Mouse (Mus musculus): ENCODE data around the gene Coro6. TPM values are rescaled to one million over a fixed set of nuclear protein-coding genes. Genes with fewer than 3 reads are reported as not detected.

Gene Coro6
- polyA plus RNA-seq, 2 experiments from 2014 or later, result not detected

DNA sequence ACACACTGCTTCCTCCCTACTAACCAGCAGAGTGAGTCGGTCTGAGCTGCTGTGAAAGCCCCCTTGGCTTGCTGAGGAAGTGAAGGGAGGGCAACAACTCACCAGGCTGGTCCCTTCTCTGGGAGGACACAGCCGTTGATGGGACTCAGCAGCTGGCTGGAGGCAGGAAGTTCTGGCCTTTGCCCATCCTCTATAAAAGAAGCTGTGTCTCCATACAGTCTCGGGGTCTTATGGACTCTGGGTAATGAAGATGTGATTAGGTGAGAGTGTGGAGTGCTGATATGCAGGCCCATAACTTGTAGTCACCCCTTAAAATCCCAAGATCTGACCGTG, 32.1 kb downstream of the Coro6 start:
- ATAC-seq, result no peak

DNA sequence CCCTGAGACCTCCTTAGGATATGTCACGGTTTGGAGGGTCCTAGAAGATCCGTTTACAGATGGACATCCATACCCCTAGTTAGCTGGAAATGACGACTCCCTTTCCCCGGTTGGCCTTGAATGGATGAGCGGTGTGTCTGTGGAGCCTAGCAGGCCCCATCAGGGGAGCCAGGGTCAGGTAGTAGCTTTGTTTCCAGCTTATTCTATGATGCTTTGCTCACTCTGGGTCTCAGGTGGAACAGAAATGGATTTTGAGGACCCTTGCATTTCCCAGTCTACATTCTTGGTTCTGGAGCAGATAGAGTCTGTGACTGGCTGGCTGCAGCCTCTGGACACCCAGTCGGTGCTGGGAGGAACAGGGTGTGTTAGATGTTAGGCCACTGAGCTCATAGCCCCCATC, 32.6 kb downstream of the Coro6 start:
- no peak for ATAC-seq

DNA sequence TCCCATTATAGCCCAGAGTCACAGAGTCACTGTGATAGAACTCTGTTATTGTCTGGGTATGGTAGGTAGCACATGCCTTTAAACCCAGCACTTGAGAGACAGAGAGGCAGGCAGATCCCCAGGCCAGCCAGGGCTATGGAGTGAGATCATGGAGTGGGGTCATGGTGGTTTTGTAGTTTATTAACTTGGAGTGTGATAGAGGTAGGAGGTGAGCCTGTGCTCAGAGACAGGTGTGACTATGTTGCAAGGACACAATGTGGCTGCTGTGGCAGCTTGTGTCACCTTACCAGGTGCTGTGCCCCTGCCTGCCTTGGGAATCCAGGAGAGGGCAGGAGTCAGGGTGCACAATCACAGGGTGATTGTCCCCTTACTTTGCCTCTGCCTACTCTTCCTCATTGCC, 33.3 kb downstream of the Coro6 start:
- no peak for ATAC-seq

DNA sequence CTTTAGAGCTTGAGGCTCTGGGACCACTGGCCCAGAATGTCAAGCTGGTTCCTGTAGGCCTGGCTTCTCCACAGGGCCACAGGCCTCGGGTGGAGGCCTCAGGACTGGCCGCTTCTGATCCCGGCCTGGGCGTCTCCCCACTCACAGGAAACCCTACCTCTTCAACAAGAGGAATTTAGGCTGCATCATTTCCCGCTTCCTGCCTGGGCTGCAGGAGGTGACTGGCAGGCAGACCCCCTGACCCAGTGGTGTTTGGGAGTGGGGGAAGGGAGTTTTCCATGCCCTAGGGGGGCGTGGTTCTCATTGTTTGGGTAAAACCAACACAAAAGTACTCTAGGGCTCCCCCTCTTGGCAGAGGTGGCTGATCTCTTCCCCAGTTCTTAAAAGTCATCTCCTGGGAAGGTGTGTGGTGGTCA, 35.1 kb downstream of the Coro6 start:
- no peak for ATAC-seq

DNA sequence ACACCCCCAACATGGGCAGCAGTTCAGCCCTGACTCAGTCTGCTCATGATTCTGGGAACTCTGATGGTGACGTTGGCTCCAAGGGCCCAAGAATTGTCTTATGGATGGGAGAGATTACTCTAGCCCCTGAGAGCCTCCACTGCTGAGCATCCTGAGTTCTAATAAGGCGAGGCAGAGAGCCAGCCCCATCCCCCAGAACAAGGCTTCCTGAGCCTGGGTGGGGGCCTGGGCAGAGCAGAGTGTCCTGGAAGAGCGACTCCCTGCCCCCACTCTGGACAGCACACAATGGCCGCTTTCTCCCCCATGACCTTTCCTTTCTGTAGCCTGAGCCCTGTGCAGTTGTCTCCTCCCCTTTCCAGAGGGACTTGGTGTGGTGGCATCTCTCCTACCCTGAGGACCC, 35.6 kb downstream of the Coro6 start:
- ATAC-seq, result no peak

DNA sequence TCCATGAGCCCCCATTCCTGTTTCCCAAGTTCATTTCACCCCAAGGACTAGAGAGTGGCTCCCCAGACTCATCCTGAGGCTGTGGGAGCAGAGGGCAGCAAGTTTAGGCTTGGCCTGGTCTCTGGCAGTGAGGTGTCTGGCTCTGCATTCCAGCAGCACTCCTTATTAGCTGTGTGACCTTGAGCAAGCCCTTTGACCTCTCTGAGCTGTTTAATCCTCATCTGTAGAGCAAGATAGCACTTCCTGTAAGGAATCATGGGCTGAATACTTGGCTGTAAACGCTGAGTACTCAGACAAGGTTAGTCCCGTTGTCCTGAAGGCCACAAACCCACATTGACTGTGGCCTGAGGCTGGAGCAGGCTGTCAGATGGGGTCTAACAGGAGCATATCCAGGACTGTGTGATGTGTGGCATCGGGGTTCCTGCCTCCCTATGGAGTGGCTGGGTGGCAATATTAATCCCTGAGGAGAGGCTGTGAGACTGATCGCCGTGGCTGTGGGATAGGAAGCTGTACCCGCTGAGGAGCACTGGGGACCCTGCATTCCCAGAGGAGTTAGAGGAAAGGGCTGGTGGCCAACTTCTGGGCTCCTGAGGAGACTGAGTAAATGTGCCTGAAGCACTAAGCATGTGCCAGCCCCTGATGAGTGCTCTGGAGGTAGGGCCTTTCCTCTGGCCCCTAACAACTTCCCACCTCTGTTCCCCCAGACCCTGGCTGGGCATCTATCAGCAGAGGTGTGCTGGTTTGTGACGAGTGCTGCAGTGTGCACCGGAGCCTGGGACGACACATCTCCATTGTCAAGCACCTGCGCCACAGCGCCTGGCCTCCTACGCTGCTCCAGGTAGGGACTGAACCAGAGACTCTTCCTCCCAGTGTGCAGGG, 36.3 kb downstream of the Coro6 start:
- no peak for ATAC-seq

DNA sequence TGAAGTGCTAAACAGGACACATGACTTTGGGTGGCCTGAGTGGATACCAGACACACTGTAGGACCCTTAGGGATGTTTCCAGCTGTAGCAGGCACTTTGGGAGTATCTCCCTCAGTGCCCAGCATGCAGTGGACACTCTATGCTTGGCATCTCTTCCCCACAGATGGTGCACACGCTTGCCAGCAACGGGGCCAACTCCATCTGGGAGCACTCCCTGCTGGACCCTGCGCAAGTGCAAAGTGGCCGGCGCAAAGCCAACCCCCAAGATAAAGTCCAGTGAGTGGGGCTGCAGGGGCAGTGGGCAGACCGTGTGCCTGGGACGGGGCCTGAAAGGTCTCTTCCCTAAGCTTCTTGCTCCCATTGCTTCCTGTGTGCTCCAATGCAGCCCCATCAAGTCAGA, 37.1 kb downstream of the Coro6 start:
- ATAC-seq, result no peak

DNA sequence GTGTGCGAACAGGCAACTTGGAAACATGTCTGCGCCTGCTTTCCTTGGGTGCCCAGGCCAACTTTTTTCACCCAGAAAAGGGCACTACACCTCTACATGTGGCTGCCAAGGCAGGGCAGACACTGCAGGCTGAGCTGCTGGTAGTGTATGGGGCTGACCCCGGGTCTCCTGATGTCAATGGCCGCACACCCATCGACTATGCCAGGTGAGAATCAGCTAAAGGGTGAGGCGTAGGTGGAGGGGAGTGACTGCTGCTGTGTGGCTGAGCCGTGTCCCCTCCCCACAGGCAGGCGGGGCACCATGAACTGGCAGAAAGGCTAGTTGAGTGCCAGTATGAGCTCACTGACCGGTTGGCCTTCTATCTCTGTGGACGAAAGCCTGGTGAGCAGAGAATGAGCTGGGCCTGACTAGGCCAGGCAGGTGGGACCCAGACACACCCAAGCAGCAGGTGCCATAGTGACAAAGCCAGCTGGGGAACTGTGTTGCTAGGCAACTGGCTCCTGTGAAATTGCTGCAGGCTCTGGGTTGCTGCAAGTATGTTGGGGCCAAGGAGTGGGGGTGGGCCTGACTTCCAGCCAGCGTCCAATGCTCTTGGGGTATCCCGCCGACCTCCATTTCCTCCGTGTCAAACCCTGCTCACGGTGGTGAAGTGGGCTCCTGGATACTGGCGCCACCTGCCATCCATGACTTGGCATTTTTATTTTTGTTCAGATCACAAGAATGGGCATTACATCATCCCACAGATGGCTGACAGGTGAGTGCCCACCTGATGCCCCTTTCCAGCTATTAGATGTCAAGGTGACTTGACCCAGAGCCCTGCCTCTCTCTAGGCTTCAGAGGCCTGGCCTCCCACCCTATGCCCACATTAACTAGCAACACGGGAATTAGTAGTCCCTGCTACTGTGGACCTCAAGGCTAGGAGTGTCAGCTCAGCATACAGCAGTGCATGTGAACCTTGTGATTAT, 38.4 kb downstream of the Coro6 start:
- ATAC-seq, result no peak

DNA sequence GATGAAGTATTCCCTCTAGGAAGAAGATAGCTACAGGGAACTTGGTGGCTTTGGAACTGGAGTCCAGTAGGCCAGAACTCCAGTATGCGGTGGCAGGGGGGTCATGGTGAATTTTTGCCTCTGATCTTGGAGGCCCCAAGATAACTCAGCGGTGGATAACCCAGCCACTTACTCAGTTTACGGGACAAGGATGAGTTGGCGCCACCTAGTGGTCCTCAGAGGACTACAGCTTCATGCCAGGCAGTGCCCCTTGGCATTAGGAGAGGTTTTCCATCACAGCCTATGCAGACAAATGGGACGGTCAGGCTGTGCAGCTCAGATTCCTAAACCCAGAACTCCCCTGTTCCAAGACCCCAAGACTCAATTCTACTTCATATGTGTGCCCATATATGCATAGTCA, 39.2 kb downstream of the Coro6 start:
- ATAC-seq, result no peak

DNA sequence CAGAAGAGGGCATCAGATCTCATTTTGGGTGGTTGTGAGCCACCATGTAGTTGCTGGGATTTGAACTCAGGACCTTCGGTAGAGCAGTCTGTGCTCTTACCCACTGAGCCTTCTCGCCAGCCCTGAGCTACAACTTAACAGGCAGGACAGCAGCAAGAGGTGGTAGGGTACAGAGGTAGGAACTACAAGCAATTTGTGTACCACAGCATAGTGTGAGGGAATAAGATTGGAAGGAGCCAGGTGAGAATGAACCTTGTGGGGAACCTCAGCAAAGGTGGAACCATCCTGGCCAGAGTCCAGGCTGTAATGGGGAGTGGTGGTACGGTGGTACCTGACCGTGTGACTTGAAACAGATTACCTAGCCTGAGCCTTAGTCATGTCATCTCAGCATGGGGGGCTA, 39.8 kb downstream of the Coro6 start:
- ATAC-seq, result no peak

DNA sequence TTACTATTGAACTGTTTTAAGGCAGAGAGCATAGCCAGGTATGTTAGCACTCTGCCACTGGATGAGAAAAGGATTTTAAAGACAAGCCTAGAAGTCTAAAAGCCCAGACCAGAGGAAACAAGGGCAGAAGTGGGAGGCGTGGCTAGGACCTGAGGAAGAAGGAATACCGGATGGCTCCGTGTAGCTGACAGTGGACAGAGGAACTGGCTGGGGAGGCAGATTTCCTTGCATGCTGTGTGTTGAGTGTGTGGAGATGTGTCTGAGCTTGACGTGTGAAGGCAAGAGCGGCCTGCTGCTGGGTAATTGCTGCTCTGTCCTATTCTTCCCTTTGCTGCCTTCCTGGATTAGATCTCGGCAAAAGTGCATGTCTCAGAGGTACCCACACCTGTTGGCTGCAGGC, 40.3 kb downstream of the Coro6 start:
- no peak for ATAC-seq

DNA sequence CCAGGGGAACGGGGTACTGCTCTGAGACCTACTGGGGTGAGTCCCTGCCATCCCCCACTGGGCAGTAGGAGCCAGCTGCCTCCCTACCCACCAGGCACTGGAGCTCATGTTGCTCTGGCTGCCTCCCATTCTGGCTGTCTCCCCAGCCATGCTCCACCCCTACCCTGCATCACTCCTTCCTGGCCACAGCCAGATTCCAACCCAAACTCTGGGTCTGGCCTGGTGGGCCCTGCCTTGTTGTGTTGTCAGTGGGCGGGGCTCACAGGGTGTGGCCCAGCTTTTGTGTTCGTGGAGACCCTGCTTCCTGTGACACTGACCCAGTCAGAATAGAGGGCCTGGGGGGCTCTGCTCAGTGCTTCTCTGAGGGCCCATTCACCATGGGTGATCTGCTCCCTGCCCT, 41.3 kb downstream of the Coro6 start:
- no peak for ATAC-seq

DNA sequence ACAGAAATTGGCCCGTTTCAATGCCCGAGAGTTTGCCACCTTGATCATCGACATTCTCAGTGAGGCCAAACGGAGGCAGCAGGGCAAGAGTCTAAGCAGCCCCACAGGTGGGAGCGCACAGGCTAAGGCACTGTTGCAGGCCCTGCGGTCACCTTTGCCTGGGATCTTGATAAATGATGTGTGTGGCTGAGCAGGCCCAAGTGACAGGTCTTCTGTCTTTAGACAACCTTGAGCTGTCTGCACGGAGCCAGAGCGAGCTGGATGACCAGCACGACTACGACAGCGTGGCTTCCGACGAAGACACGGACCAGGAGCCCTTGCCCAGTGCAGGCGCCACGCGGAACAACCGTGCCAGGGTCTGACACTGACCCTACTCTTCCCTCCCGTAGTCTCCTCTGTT, 42.2 kb downstream of the Coro6 start:
- no peak for ATAC-seq

DNA sequence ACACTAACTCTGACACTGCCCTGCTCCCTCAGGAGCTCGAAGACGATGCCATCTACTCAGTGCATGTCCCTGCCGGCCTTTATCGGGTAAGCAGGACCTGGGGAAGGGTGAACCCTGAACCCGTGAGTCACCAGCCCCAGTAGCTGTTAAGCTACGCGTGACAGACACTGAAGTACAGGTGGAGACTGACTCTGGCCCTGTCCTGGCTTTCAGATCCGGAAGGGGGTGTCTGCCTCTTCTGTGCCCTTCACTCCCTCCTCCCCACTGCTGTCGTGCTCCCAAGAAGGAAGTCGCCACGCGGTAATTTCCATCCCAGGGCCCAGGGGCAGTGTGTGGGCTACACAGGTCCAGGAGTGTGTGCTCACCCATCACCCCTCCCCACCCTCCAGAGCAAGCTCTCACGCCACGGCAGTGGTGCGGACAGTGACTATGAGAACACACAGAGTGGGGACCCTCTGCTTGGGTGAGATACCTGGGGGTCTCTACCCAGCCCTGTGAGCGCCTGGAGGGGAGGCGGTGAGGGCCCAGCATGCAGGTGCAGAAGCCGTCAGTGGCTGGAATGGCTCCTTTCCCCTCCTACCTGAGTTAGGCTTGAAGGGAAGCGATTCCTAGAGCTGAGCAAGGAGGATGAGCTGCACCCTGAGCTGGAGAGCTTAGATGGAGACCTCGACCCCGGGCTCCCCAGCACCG, 43.2 kb downstream of the Coro6 start:
- no peak for ATAC-seq

DNA sequence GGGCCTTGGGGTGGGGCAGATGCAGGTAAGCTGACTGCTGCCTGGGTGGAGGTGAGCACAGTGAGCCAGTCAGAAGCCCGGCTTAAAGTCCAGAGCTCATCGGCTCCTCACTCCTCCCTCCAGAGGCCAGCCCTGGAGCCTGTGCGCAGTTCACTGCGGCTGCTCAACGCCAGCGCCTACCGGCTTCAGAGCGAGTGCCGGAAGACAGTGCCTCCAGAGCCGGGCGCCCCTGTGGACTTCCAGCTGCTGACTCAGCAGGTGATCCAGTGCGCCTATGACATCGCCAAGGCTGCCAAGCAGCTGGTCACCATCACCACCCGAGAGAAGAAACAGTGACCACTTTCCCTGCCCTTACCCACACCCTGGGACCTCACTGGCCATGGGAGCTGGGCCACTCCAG, 44.1 kb downstream of the Coro6 start:
- no peak for ATAC-seq

DNA sequence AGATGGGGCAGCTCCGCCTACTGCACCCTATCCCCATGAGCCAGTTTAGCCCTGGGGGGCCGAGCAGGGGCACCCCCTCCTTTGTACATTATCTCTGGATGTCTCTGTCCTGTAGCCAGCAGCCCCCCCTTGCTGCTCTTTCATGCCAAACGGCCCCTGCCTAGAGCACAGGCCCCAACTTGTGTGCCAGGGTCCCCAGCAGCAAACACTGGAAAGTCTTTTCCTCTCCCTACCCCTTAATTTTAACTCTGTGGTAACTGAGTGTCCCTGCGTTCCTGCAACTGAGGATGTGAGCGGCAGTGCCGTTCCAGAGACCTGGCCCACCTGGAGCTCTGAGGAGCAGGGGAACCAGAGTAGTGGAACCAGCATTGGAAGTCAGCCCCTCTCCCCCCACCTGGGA, 44.7 kb downstream of the Coro6 start:
- ATAC-seq, result no peak

DNA sequence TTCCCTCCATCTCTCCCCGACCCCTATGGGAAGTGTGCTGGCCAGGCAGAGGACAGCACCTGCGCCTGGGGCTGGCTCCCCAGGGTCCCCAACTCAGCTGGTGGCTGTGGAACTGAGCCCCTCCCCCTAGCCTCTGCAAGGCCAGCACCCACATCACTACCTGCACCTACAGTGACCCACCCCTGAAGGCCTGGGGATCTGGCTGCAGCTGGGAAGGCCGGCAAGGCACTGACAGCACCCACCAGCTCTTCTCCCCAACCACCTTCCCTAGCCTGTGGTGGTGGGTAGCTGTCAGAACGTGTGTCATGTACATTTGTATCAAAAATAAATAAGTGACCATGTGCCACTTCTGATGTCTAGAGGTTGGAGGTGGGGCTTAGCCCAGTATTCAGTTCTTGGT, 45.2 kb downstream of the Coro6 start:
- ATAC-seq, result no peak

DNA sequence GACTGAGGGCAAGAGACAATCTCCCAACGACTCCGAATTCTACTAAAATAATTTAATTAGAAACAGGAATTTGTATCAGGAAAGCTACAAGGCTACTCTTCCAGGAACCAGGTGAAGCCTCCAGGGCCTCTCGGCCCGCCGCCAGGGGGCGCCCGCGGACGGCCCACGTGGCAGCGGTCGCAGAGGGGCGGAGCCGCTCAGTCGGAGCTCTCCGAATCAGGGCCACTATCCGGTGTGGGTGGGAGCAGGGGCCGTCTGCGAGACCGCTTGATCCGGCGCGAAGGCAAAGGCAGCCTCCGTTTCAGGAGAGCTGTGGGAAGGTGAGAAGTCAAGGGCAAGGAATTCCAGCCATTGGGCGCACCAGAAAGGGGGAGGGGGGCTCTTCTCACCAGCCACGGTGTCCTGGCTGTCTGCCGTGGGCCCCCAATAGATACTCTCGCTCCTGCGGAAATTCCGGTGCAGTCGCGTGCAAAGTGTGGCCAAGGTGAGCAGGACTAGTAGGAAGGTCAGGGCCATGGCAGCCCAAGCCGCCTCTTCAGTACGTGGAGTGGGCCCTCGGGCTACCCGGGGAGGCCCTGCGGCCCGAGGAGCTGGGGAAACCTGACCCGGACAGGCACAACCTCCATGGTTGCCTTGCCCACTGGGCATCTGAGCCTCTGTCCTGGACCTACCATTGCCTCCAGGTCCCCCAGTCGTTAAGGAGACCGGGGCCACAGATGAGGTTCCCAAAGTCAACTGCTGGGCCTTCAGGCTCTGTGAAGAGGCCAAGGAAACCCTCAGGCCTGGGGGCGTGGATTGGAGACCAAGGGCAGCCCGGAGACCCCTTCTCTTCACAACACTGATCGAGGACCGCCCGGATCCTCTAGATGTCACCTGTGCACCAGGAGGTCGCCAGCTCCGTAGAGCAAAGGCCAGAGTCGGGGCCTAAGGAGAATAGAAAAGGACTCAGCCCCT, 46.1 kb downstream of the Coro6 start:
- peak; percentile 80 for ATAC-seq

DNA sequence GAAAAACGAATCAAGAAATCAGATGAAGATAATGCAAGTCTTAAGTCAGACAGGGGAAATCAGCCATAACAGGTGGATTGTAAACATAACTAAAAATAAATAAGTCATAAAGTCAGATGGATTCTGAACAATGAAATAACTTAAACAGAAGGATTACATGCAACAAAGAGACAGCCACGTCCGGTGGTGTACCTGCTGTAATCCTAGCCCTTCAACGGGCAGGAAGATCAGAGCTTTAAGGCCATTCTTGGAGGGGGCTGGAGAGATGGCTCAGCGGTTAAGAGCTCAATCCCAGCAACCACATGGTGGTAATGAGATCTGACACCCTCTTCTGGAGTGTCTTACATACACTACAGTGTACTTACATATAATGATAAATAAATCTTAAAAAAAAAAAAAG, 49.1 kb downstream of the Coro6 start:
- no peak for ATAC-seq

DNA sequence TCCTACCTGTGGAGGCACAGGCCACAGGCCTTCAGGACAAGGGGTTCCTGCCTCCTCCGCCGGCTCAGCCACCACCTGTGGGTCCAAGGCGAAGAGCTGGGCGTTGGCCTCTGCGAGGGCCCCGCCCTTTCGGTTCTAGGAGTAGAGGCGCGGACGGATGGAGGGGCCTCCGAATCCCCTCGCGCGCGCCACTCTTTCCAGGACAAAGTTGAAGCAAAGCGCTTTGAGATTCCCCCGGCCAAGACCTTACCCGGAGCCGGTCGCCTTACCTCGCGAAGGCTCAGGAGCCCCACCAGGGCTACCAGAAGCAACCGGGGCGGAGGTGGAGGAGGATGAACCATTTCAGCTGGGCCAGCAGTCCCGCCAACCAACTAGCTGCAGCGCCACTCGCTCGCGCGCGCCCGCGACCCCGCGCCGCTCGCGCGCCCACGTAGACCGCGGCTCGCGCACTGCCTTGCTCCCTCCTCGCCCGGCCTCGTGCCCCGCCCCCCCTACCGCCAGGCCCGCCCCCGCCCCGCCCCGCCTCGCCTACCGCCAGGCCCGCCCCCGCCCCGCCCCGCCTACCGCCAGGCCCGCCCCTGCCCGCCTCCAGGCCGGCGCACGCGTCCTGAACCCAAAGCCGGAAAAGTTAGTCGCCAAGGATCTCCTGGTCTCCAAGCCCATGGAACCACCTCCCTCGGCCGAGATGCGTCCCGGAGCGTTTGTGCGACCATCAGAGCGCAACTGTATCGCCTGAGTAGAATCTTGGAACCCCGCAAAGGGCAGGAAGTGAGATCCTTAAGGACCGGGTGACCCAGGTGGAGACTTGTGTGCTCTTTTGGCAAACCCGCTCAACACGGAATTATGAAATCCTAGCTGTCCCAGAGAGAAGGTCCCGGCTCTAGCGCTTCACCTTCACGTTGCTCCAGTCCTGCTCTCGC, 50.9 kb downstream of the Coro6 start:
- ATAC-seq, result peak; percentile 80

DNA sequence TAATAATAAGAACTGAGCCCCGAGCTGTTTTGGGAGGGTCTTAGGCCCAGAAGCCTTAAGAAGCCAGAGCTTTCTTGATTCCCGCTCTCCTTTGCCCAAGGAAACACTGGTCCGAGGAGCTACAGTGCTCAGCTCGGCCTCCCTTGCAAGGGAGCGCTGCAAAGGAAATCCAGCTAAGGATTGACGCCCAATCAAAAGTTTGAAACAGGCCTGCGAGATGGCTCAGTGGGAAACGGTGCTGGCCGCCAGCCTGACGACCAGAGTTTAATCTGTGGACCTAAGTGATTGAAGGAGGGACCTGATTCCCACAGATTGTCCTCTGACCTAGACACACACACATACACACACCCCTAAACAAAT, 51.6 kb downstream of the Coro6 start:
- no peak for ATAC-seq

Data from activated CD4-positive, CD25-positive, alpha-beta regulatory T cell, adult 4 months (primary cell).